Mouse (Mus musculus) mouse trophoblast stem cell (cell line): ENCODE data around the gene Mad2l2.

Experiments used
- in situ Hi-C, 2 experiments: fragments of 300-500 bp; cut with MseI, MboI; formaldehyde crosslinking; loops; 2 replicates in 1 of 2; 3 replicates in 1 of 2; pipeline ENCODE4 v1.15.1; 2025

Mad2l2 gene

GRCm38 (mm10) chr4:148140098-148141011 lies 10.2 kb downstream of the Mad2l2 start:
- in situ Hi-C loops, result no loop called here

GRCm38 (mm10) chr4:148143721-148144120 lies 13.5 kb downstream of the Mad2l2 start:
- in situ Hi-C loops, result no loop called here

GRCm38 (mm10) chr4:148147714-148148113 lies 17.5 kb downstream of the Mad2l2 start:
- in situ Hi-C loops, result no loop called here

- in situ Hi-C loops, result no loop called here
Measured at GRCm38 (mm10) chr4:148149540-148149939, 19.4 kb downstream of the Mad2l2 start.

GRCm38 (mm10) chr4:148150242-148150641 lies 20.1 kb downstream of the Mad2l2 start:
- in situ Hi-C loops, result no loop called here

GRCm38 (mm10) chr4:148150953-148151266 lies 20.7 kb downstream of the Mad2l2 start:
- in situ Hi-C loops, result no loop called here

GRCm38 (mm10) chr4:148151267-148152168 lies 21.3 kb downstream of the Mad2l2 start, which contains the start of gene Fbxo6:
Gene Fbxo6 (minus strand): TSS chr4:148152140.
- in situ Hi-C loops, result no loop called here

- in situ Hi-C loops, result no loop called here
Measured at GRCm38 (mm10) chr4:148152547-148152946, 22.4 kb downstream of the Mad2l2 start.

GRCm38 (mm10) chr4:148154006-148154405 lies 23.8 kb downstream of the Mad2l2 start:
- in situ Hi-C loops, result no loop called here

GRCm38 (mm10) chr4:148154982-148155381 lies 24.8 kb downstream of the Mad2l2 start:
- in situ Hi-C loops, result no loop called here

GRCm38 (mm10) chr4:148158436-148159348 lies 28.5 kb downstream of the Mad2l2 start:
- in situ Hi-C loops, result no loop called here

- in situ Hi-C loops, result loop anchor here in 1 of 2 experiments (5.0 kb wide), 1 partner anchor 42 kb away; no protein-coding TSS in a partner anchor
Measured at GRCm38 (mm10) chr4:148159544-148160435, 29.6 kb downstream of the Mad2l2 start.

- in situ Hi-C loops, result loop anchor here in 1 of 2 experiments (5.0 kb wide), 1 partner anchor 43 kb away; no protein-coding TSS in a partner anchor
Measured at GRCm38 (mm10) chr4:148160436-148161390, 30.5 kb downstream of the Mad2l2 start, which contains the start of the genes Fbxo44 and Fbxo2. Gene Fbxo44 (minus strand): TSS chr4:148160482. Gene Fbxo2 (plus strand): TSS chr4:148160621.

GRCm38 (mm10) chr4:148164002-148164439 lies 33.8 kb downstream of the Mad2l2 start:
- in situ Hi-C loops, result loop anchor here in 1 of 2 experiments (5.0 kb wide), 1 partner anchor 47 kb away; no protein-coding TSS in a partner anchor

- in situ Hi-C loops, result loop anchor here in 1 of 2 experiments (5.0 kb wide), 1 partner anchor 47 kb away; no protein-coding TSS in a partner anchor
Measured at GRCm38 (mm10) chr4:148164461-148164860, 34.3 kb downstream of the Mad2l2 start.

GRCm38 (mm10) chr4:148165551-148165950 lies 35.4 kb downstream of the Mad2l2 start:
- in situ Hi-C loops, result loop anchor here in 1 of 2 experiments (5.0 kb wide), 1 partner anchor 48 kb away; no protein-coding TSS in a partner anchor

GRCm38 (mm10) chr4:148166431-148166830 lies 36.2 kb downstream of the Mad2l2 start:
- in situ Hi-C loops, result loop anchor here in 1 of 2 experiments (5.0 kb wide), 1 partner anchor 49 kb away; no protein-coding TSS in a partner anchor

GRCm38 (mm10) chr4:148166986-148167385 lies 36.8 kb downstream of the Mad2l2 start:
- in situ Hi-C loops, result loop anchor here in 1 of 2 experiments (5.0 kb wide), 1 partner anchor 50 kb away; no protein-coding TSS in a partner anchor
